8 mouse cellular contexts compared by ENCODE assay signal in the genomic region with DNA sequence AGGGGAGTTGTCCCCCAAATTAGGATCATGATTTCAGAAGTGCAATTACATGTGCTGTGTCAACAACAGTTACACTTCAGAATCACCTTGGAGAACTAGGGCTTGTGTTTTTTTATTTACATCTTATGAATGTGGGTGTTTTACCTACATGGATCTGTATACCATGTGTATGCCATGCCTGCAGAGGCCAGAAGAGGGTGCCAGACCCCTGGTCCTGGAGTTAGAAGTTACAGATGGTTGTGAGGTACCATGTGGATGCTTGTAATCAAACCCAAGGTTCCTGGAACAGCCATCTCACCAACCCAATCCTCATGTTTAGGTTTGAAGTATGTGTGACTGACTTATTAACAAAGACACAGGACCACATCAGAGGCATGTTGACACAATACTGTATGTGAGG. TPM values are rescaled to one million over a fixed set of nuclear protein-coding genes. Genes with fewer than 3 reads are reported as not detected.
DNase-seq lines count a peak whose midpoint lies in the region; ATAC-seq lines count a peak whose summit lies in the region.

No protein-coding gene starts in this region.

- peak; percentile 42 for DNase-seq in hindbrain, embryonic 11.5 days (ENCODE audit: low spot score)
- no peak for DNase-seq in hindbrain, embryonic 10.5 days (ENCODE audit: low spot score)
- peak; percentile 33 for DNase-seq in thymus, postnatal 0 days (ENCODE audit: low spot score)
- DNase-seq in thymus, adult 18-20 months = no peak
- peak; percentile 40 for DNase-seq in embryonic facial prominence, embryonic 10.5 days (ENCODE audit: low spot score)
- no peak for DNase-seq in urinary bladder, adult 2 months (ENCODE audit: low spot score)
- DNase-seq in gastrocnemius, postnatal 10 days = no peak
- DNase-seq in ovary, postnatal 36 days (ENCODE audit: low spot score) = no peak

- H3K4me1 ChIP-seq in hindbrain, embryonic 11.5 days (replicated peaks; ENCODE audit: control insufficient read depth, insufficient read depth, low read length) = no peaks in the 10 kb centered on the region
- H3K4me1 ChIP-seq in hindbrain, embryonic 10.5 days (replicated peaks) = no peaks in the 10 kb centered on the region
- H3K4me1 ChIP-seq in embryonic facial prominence, embryonic 10.5 days = no peaks in the 10 kb centered on the region

- H3K27me3 ChIP-seq in hindbrain, embryonic 11.5 days (ENCODE audit: control insufficient read depth, insufficient read depth, low read length) = no peaks in the 10 kb centered on the region
- H3K27me3 ChIP-seq in hindbrain, embryonic 10.5 days (ENCODE audit: insufficient read depth, poor library complexity, severe bottlenecking) = no peaks in the 10 kb centered on the region
- no peaks in the 10 kb centered on the region for H3K27me3 ChIP-seq in embryonic facial prominence, embryonic 10.5 days (replicated peaks; ENCODE audit: low read depth, poor library complexity, severe bottlenecking)

- no peak overlapping the region for H3K4me3 ChIP-seq in hindbrain, embryonic 11.5 days (ENCODE audit: low read depth, low read length)
- H3K4me3 ChIP-seq in hindbrain, embryonic 10.5 days = no peak overlapping the region
- H3K4me3 ChIP-seq in embryonic facial prominence, embryonic 10.5 days = no peak overlapping the region

- no peaks in the 10 kb centered on the region for H3K9me3 ChIP-seq in hindbrain, embryonic 11.5 days (ENCODE audit: control insufficient read depth, low read length)
- no peaks in the 10 kb centered on the region for H3K9me3 ChIP-seq in hindbrain, embryonic 10.5 days
- H3K9me3 ChIP-seq in embryonic facial prominence, embryonic 10.5 days = no peaks in the 10 kb centered on the region

- H3K9ac ChIP-seq in hindbrain, embryonic 11.5 days (ENCODE audit: low read depth, low read length) = no peak overlapping the region

- no peak overlapping the region for H3K27ac ChIP-seq in hindbrain, embryonic 11.5 days (ENCODE audit: low read depth, low read length)
- H3K27ac ChIP-seq in hindbrain, embryonic 10.5 days = no peak overlapping the region
- no peak overlapping the region for H3K27ac ChIP-seq in embryonic facial prominence, embryonic 10.5 days (replicated peaks)

- 0 out of 2 replicates have a peak, but pooled peaks cover 9% of the 10 kb centered on the region for H3K36me3 ChIP-seq in hindbrain, embryonic 11.5 days (ENCODE audit: control insufficient read depth, insufficient read depth, low read length)
- H3K36me3 ChIP-seq in hindbrain, embryonic 10.5 days = peaks cover 84% of the 10 kb centered on the region
- peaks cover 91% of the 10 kb centered on the region for H3K36me3 ChIP-seq in embryonic facial prominence, embryonic 10.5 days (replicated peaks)

- no peak for ATAC-seq in hindbrain, embryonic 11.5 days (ENCODE audit: low FRiP score)

- no peak overlapping the region for H3K4me2 ChIP-seq in hindbrain, embryonic 11.5 days (replicated peaks; ENCODE audit: low read depth, low read length)

RNA-seq across cellular contexts. Expression of a gene that starts 20.4 kb away (rescaled TPM):
- polyA plus RNA-seq in hindbrain, embryonic 11.5 days (2014; fragmentation: Nextera tagmentation; extraction: Ambion mirVana) = 1.8 and 2.9 TPM in 2 replicates
- polyA plus RNA-seq in hindbrain, embryonic 10.5 days (2016; fragmentation: Nextera tagmentation; extraction: Ambion mirVana) = 1.9 and 2.3 TPM in 2 replicates
- polyA plus RNA-seq in thymus, postnatal 0 days (2015; fragmentation: Nextera tagmentation; extraction: Ambion mirVana) = 0.83 and 1.3 TPM in 2 replicates
- 2.5 and 4.1 TPM in 2 replicates for polyA plus RNA-seq in embryonic facial prominence, embryonic 10.5 days (2016; fragmentation: Nextera tagmentation; extraction: Ambion mirVana)
- polyA plus RNA-seq in urinary bladder, adult 2 months (2012; rRNA removed) = 2.3 and 4.0 TPM in 2 replicates
- total RNA-seq in gastrocnemius, postnatal 10 days (2021) = 1 to 10 TPM; 1.0 to 2.1 TPM

RNA-seq across cellular contexts. Expression of a gene that starts 25.7 kb away (rescaled TPM):
- polyA plus RNA-seq in hindbrain, embryonic 11.5 days (2014; fragmentation: Nextera tagmentation; extraction: Ambion mirVana) = 0.20 and 0.49 TPM in 2 replicates
- 0.22 TPM in 1 of 2 replicates, not detected in the other for polyA plus RNA-seq in hindbrain, embryonic 10.5 days (2016; fragmentation: Nextera tagmentation; extraction: Ambion mirVana)
- not detected in 2 replicates for polyA plus RNA-seq in thymus, postnatal 0 days (2015; fragmentation: Nextera tagmentation; extraction: Ambion mirVana)
- not detected in 2 replicates for polyA plus RNA-seq in embryonic facial prominence, embryonic 10.5 days (2016; fragmentation: Nextera tagmentation; extraction: Ambion mirVana)
- polyA plus RNA-seq in urinary bladder, adult 2 months (2012; rRNA removed) = not detected in 2 replicates
- not detected for total RNA-seq in gastrocnemius, postnatal 10 days (2021)

RNA-seq across cellular contexts. Expression of a gene that starts 32.9 kb away (rescaled TPM):
- polyA plus RNA-seq in hindbrain, embryonic 11.5 days (2014; fragmentation: Nextera tagmentation; extraction: Ambion mirVana) = 0.15 and 0.29 TPM in 2 replicates
- 0.14 and 0.20 TPM in 2 replicates for polyA plus RNA-seq in hindbrain, embryonic 10.5 days (2016; fragmentation: Nextera tagmentation; extraction: Ambion mirVana)
- 0.20 TPM in 1 of 2 replicates, not detected in the other for polyA plus RNA-seq in thymus, postnatal 0 days (2015; fragmentation: Nextera tagmentation; extraction: Ambion mirVana)
- 0.35 and 0.42 TPM in 2 replicates for polyA plus RNA-seq in embryonic facial prominence, embryonic 10.5 days (2016; fragmentation: Nextera tagmentation; extraction: Ambion mirVana)
- polyA plus RNA-seq in urinary bladder, adult 2 months (2012; rRNA removed) = 0.60 and 0.70 TPM in 2 replicates
- total RNA-seq in gastrocnemius, postnatal 10 days (2021) = under 1 TPM; 0.09 to 0.14 TPM

RNA-seq across cellular contexts. Expression of a gene that starts 35.4 kb away (rescaled TPM):
- 0.04 and 0.11 TPM in 2 replicates for polyA plus RNA-seq in hindbrain, embryonic 11.5 days (2014; fragmentation: Nextera tagmentation; extraction: Ambion mirVana)
- not detected in 2 replicates for polyA plus RNA-seq in hindbrain, embryonic 10.5 days (2016; fragmentation: Nextera tagmentation; extraction: Ambion mirVana)
- polyA plus RNA-seq in thymus, postnatal 0 days (2015; fragmentation: Nextera tagmentation; extraction: Ambion mirVana) = 0.05 TPM in 1 of 2 replicates, not detected in the other
- polyA plus RNA-seq in embryonic facial prominence, embryonic 10.5 days (2016; fragmentation: Nextera tagmentation; extraction: Ambion mirVana) = 0.04 TPM in 1 of 2 replicates, not detected in the other
- 0.07 and 0.08 TPM in 2 replicates for polyA plus RNA-seq in urinary bladder, adult 2 months (2012; rRNA removed)
- under 1 TPM in 1 of 2 experiments, not detected in 1; 0.14 TPM for total RNA-seq in gastrocnemius, postnatal 10 days (2021)

RNA-seq across cellular contexts. Expression of a gene that starts 39.8 kb away (rescaled TPM):
- 72.9 and 75.7 TPM in 2 replicates for polyA plus RNA-seq in hindbrain, embryonic 11.5 days (2014; fragmentation: Nextera tagmentation; extraction: Ambion mirVana)
- 96.0 and 100 TPM in 2 replicates for polyA plus RNA-seq in hindbrain, embryonic 10.5 days (2016; fragmentation: Nextera tagmentation; extraction: Ambion mirVana)
- 42.5 and 43.7 TPM in 2 replicates for polyA plus RNA-seq in thymus, postnatal 0 days (2015; fragmentation: Nextera tagmentation; extraction: Ambion mirVana)
- 98.6 and 100 TPM in 2 replicates for polyA plus RNA-seq in embryonic facial prominence, embryonic 10.5 days (2016; fragmentation: Nextera tagmentation; extraction: Ambion mirVana)
- polyA plus RNA-seq in urinary bladder, adult 2 months (2012; rRNA removed) = 48.7 and 50.0 TPM in 2 replicates
- 10 to 100 TPM; 36.7 to 40.4 TPM for total RNA-seq in gastrocnemius, postnatal 10 days (2021)

Comparison
In these comparisons a context has a peak if more than half of its experiments do, and no peak if none do; other contexts are left out.
1. DNase-seq: peak in hindbrain, embryonic 11.5 days (single experiment), thymus, postnatal 0 days (single experiment) and embryonic facial prominence, embryonic 10.5 days (single experiment); none in hindbrain, embryonic 10.5 days (single experiment), thymus, adult 18-20 months (0 of 2), urinary bladder, adult 2 months (single experiment), gastrocnemius, postnatal 10 days (single experiment) and ovary, postnatal 36 days (single experiment).